In the genomic region with DNA sequence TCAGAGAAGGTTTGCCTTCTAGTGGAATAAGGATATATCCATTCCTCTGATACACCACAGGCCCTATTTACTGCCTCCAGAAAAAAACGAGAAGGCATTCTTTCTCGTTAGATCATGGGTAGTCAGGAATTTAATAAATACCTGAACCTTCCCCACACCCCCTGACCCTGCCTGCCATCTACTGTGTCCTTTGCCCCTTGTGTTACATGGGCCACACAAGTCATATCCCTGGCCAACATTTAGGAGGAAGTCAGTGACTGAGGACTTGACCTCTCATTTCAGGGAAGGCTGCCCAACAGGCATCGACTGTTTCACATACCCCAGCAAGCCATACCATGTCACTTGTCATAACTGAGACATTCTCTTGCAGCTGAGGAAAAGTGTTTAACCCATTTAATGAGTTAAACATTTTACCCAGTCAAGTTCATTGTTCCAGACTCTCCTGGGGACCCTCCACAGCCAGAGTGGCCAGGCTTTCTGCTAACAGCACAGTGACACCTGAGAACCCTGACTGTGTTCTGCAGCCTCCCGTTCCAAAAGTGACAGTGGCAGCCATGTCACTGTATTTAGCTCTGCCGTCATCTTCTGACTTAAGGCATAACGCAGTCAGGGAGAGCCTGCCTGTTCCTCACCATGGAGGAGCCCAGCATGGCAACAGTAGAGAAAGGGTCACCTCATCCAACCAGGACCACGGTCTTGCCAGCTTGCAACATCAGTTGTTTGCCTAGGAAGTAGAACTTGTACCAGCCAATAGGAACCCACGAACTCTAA, we compare ENCODE assay signal across 30 mouse cellular contexts.
A peak's percentile ranks its signal among the peaks of the same experiment; 100 is the strongest.
DNase-seq lines count a peak whose midpoint lies in the region; ATAC-seq and TF ChIP-seq lines count a peak whose summit lies in the region.
"Had no signal": no experiment of that assay in that cellular context is flagged by ENCODE, and none has a peak within 500 bp of the region (broad histone marks: within the 10 kb centered on the region; RNA-seq: fewer than 3 reads in every experiment).

No protein-coding gene starts in this region.

- TF ChIP-seq CTCF in kidney, adult 2 months (conservative IDR thresholded peaks at IDR 0.05; ENCODE audit: insufficient read depth, insufficient read length, low read depth, low read length) = no peak

- intact Hi-C loops in gastrocnemius, postnatal 36 days (cut with DNase I) = no loop called here
- intact Hi-C loops in heart, postnatal 14 days (cut with DNase I) = no loop called here

- H3K9ac ChIP-seq in heart, embryonic 13.5 days = no peak overlapping the region
- no peak overlapping the region for H3K9ac ChIP-seq in kidney, embryonic 16.5 days (replicated peaks; ENCODE audit: low read length)
- H3K9ac ChIP-seq: forebrain, embryonic 12.5 days; forebrain, postnatal 0 days; hindbrain, embryonic 15.5 days; limb, embryonic 12.5 days; midbrain, embryonic 13.5 days; neural tube, embryonic 13.5 days; stomach, embryonic 15.5 days had no signal

- H3K4me1 ChIP-seq in heart, embryonic 13.5 days = peaks cover 66% of the 10 kb centered on the region
- H3K4me1 ChIP-seq in kidney, adult 2 months (ENCODE audit: control insufficient read depth, insufficient read depth, low read length) = peaks cover 9% of the 10 kb centered on the region
- peaks cover 18% of the 10 kb centered on the region for H3K4me1 ChIP-seq in kidney, embryonic 16.5 days (ENCODE audit: insufficient read depth, low read length)

- H3K27me3 ChIP-seq in heart, embryonic 13.5 days (replicated peaks) = no peaks in the 10 kb centered on the region
- no peaks in the 10 kb centered on the region for H3K27me3 ChIP-seq in kidney, adult 2 months (replicated peaks; ENCODE audit: control insufficient read depth, insufficient read depth, low read length)
- no peaks in the 10 kb centered on the region for H3K27me3 ChIP-seq in kidney, embryonic 16.5 days (ENCODE audit: insufficient read depth, low read length)
- H3K27me3 ChIP-seq: CH12.LX; forebrain, embryonic 12.5 days; hindbrain, embryonic 15.5 days; limb, embryonic 12.5 days; midbrain, embryonic 13.5 days; neural tube, embryonic 13.5 days; stomach, embryonic 15.5 days had no signal

- no peaks in the 10 kb centered on the region for H3K9me3 ChIP-seq in heart, embryonic 13.5 days
- H3K9me3 ChIP-seq in kidney, embryonic 16.5 days (ENCODE audit: low read length) = no peaks in the 10 kb centered on the region
- H3K9me3 ChIP-seq: forebrain, embryonic 12.5 days; hindbrain, embryonic 10.5 days; hindbrain, embryonic 15.5 days; limb, embryonic 12.5 days; midbrain, embryonic 13.5 days; neural tube, embryonic 13.5 days; stomach, embryonic 15.5 days had no signal

- DNase-seq in gastrocnemius, adult 18-20 months (ENCODE audit: low spot score) = peak; percentile 65
- DNase-seq in gastrocnemius, postnatal 36 days = no peak
- DNase-seq in heart, postnatal 14 days = no peak
- peak; percentile 78 for DNase-seq in kidney, adult 2 months
- DNase-seq in kidney, postnatal 25 days = peak; percentile 47 to 75
- DNase-seq in cerebellum, adult 18-20 months = no peak
- DNase-seq: adrenal gland, adult 2 months; adrenal gland, postnatal 36 days; cerebellum, adult 2 months; cerebellum, postnatal 14 days; forebrain, postnatal 0 days; heart, adult 2 months; lung, postnatal 36 days had no signal

- no peak overlapping the region for H3K4me2 ChIP-seq in heart, embryonic 13.5 days
- no peak overlapping the region for H3K4me2 ChIP-seq in kidney, embryonic 16.5 days (replicated peaks; ENCODE audit: low read depth, low read length)
- H3K4me2 ChIP-seq: forebrain, embryonic 12.5 days; hindbrain, embryonic 15.5 days; limb, embryonic 12.5 days; liver, embryonic 11.5 days; midbrain, embryonic 13.5 days; neural tube, embryonic 13.5 days; stomach, embryonic 15.5 days had no signal

- no peak for ATAC-seq in heart, embryonic 13.5 days (ENCODE audit: extremely low read depth, insufficient number of reproducible peaks, low FRiP score, low TSS enrichment)
- ATAC-seq in kidney, embryonic 16.5 days (ENCODE audit: low FRiP score, low TSS enrichment) = no peak
- ATAC-seq: activated CD4-positive, CD25-positive, alpha-beta regulatory T cell, adult 4 months; forebrain, postnatal 0 days; inflammation-experienced regulatory T-cells, adult 6 months; midbrain, embryonic 13.5 days had no signal

- 56% methylated on average over 8 of the region's 8 CpGs for whole genome bisulfite sequencing in heart, embryonic 13.5 days
- WGBS in kidney, adult 2 months = 56% methylated on average over 8 of the region's 8 CpGs
- WGBS in kidney, embryonic 16.5 days = 63% methylated on average over 8 of the region's 8 CpGs

- H3K36me3 ChIP-seq in heart, embryonic 13.5 days = no peaks in the 10 kb centered on the region
- H3K36me3 ChIP-seq in kidney, adult 2 months (ENCODE audit: control insufficient read depth, insufficient read depth, low read length) = no peaks in the 10 kb centered on the region
- H3K36me3 ChIP-seq in kidney, embryonic 16.5 days (ENCODE audit: insufficient read depth, low read length) = no peaks in the 10 kb centered on the region
- H3K36me3 ChIP-seq: forebrain, embryonic 12.5 days; hindbrain, embryonic 10.5 days; hindbrain, embryonic 15.5 days; limb, embryonic 12.5 days; midbrain, embryonic 13.5 days; neural tube, embryonic 13.5 days; stomach, embryonic 15.5 days had no signal

- H3K27ac ChIP-seq in heart, embryonic 13.5 days (replicated peaks) = 0 out of 2 replicates have a peak overlapping the region, but pooled peaks have one; percentile 17
- H3K27ac ChIP-seq in kidney, adult 2 months (ENCODE audit: insufficient read depth, low read depth, low read length) = 0 out of 2 replicates have a peak overlapping the region, but pooled peaks have one; percentile 4
- H3K27ac ChIP-seq in kidney, embryonic 16.5 days (ENCODE audit: low read length) = no peak overlapping the region
- H3K27ac ChIP-seq: forebrain, embryonic 12.5 days; heart, adult 2 months; hindbrain, embryonic 10.5 days; hindbrain, embryonic 15.5 days; kidney, postnatal 0 days; limb, embryonic 12.5 days; midbrain, embryonic 13.5 days; neural tube, embryonic 13.5 days; stomach, embryonic 15.5 days had no signal

- no peak overlapping the region for H3K4me3 ChIP-seq in heart, embryonic 13.5 days
- H3K4me3 ChIP-seq in kidney, adult 2 months (ENCODE audit: insufficient read depth, low read depth, low read length) = no peak overlapping the region
- H3K4me3 ChIP-seq in kidney, embryonic 16.5 days (ENCODE audit: low read length) = no peak overlapping the region
- H3K4me3 ChIP-seq: erythroblast, embryonic 14.5 days; forebrain, embryonic 12.5 days; heart, adult 2 months; hindbrain, embryonic 10.5 days; hindbrain, embryonic 15.5 days; layer of hippocampus, adult 2 months; left cerebral cortex, adult 2 months; limb, embryonic 12.5 days; midbrain, embryonic 13.5 days; neural tube, embryonic 13.5 days; stomach, embryonic 15.5 days had no signal

- no peak for TF ChIP-seq POLR2A in kidney, adult 2 months (IDR thresholded peaks at IDR 0.05; ENCODE audit: low read depth, low read length)

Comparison
In these comparisons a context has a peak if more than half of its experiments do, and no peak if none do; other contexts are left out.
1. DNase-seq: peak in gastrocnemius, adult 18-20 months (single experiment), kidney, adult 2 months (single experiment) and kidney, postnatal 25 days (2 of 2); none in gastrocnemius, postnatal 36 days (0 of 2), heart, postnatal 14 days (0 of 2) and cerebellum, adult 18-20 months (0 of 2).